Mouse (Mus musculus): ENCODE measurements around the gene Gpx8. TPM values are rescaled to one million over a fixed set of nuclear protein-coding genes. Genes with fewer than 3 reads are reported as not detected.

The Gpx8 gene
- 17.9 and 26.8 TPM in 2 replicates for polyA plus RNA-seq (2012; rRNA removed; ENCODE audit: low replicate concordance)

DNA sequence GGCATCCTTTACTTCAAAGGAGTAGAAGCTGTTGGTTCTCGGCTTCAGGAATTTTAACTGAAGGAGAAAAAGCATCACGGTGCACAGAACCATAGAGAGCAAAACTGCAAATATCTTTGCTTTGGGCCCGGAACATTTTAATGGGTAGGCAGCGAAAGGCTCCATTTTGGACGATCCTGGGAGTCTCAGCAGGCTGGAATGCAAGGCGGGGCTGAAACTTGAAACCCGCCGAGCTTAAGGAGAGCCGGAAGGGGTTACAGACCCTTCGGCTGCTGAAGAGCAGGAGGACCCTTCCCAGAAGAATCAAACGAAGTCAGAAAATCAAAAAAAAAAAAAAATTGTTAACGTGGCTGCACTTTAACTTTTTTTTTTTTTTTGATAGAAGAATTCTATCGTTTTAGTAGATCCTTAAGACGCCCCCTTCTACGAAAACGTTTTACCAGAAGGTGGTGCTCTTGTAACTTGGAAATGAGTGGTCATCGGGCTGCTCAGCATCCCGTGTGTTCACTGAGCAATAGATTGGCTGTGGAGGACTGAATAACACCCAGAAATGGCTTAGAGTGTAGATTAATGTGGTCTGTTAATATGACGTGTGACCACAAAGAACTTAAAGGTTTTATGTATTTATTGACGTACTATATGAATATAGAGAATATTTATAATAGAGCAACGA, at the start of gene Gpx8:
TSS of gene Gpx8 (minus strand) at position 200 of the 673 bp plus-strand sequence.

DNA sequence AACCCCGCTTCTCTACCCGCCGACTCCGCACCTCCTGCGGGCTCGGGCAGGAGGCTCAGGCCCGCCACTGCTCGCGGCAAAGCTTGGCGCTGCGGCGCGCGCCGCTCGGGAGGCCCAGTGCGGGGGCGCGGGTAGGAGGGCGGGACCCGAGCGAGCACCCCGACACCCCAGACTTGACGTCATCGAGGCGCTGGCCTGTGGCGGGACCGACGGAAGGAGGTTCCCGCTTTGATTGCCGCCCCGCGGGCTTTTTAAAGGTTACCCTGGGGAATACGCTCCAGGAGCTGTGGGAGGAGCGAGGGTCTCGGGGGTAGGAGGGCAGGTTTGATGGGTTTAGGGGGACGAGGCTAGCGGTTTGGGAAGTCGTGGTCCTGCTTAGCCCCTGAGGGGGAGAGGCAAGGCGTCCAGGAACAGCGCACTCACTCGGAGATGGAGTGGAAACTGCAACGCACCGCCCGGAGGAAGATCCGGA, 11.2 kb downstream of the Gpx8 start, which contains the start of gene Cdc20b:
TSS of gene Cdc20b (plus strand) at position 162 of the 472 bp plus-strand sequence.

DNA sequence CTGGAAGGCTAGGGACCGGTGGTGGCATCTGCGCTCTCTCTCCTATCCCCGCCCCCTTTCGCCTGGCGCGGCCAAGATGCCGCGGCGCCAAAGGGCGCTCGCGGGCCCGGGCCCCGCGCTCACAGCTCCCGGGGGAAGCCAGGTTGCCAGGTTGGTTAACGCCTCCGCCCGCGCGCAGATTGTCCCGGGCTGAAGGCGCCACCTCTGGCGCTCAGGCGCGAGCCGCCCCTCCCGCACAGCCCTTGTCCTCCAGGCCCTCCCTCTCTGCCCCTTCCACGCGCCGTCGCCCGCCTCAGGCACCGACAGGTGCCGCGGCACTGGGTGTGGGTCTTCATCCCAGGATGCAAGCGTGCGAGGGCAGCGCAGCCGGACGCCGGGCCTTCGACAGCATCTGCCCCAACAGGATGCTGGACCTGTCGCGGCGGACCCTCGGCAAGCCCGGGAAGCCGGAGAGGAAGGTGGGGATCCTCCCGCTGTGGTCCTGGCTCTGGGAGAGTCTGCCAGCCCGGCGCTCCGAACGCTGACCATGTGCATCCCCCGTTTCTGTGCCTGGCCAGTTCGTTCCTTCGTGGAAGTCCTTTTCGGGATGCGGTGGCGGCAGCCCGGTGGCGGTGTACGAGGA, 52.6 kb downstream of the Gpx8 start, which contains the start of gene Mcidas:
TSS of gene Mcidas (plus strand) at position 315 of the 622 bp plus-strand sequence.

Other genes with a start within 250 kb of the Gpx8 start
- 46.6 and 62.9 TPM in 2 replicates for gene Plpp1, start 245.6 kb downstream of the Gpx8 start, polyA plus RNA-seq (2012; rRNA removed; ENCODE audit: low replicate concordance)
- gene Mtrex, start 119.0 kb downstream of the Gpx8 start, polyA plus RNA-seq (2012; rRNA removed; ENCODE audit: low replicate concordance), result 8.3 and 13.3 TPM in 2 replicates
- 5.7 and 6.4 TPM in 2 replicates for gene Dhx29, start 119.0 kb downstream of the Gpx8 start, polyA plus RNA-seq (2012; rRNA removed; ENCODE audit: low replicate concordance)
- gene Ccno, start 58.6 kb downstream of the Gpx8 start, polyA plus RNA-seq (2012; rRNA removed; ENCODE audit: low replicate concordance), result 0.75 and 0.92 TPM in 2 replicates
- gene Mcidas, start 52.6 kb downstream of the Gpx8 start, polyA plus RNA-seq (2012; rRNA removed; ENCODE audit: low replicate concordance), result not detected in 2 replicates
- gene Cdc20b, start 11.3 kb downstream of the Gpx8 start, polyA plus RNA-seq (2012; rRNA removed; ENCODE audit: low replicate concordance), result not detected in 2 replicates
- 1.5 and 2.3 TPM in 2 replicates for gene Gzma, start 54.6 kb upstream of the Gpx8 start, polyA plus RNA-seq (2012; rRNA removed; ENCODE audit: low replicate concordance)
- 3.4 and 6.0 TPM in 2 replicates for gene Esm1, start 163.2 kb upstream of the Gpx8 start, polyA plus RNA-seq (2012; rRNA removed; ENCODE audit: low replicate concordance)
- 0.15 TPM in 1 of 2 replicates, not detected in the other for gene Gzmk, start 179.5 kb upstream of the Gpx8 start, polyA plus RNA-seq (2012; rRNA removed; ENCODE audit: low replicate concordance)
- 6.9 and 10.2 TPM in 2 replicates for gene BC067074, start 246.7 kb upstream of the Gpx8 start, polyA plus RNA-seq (2012; rRNA removed; ENCODE audit: low replicate concordance)

Measured in subcutaneous adipose tissue, adult 2 months (tissue).